Mouse (Mus musculus) monocyte, adult 5-6 weeks (primary cell): Measurements from ENCODE around the gene Cers2. TPM values are rescaled to one million over a fixed set of nuclear protein-coding genes. Genes with fewer than 3 reads are reported as not detected.

Experiments used
- ATAC-seq: fragments of 153-309, 156-312 bp; replicated peaks from 2 replicates; pipeline ENCODE4 v1.8.0; 2017; ENCODE audit warnings: mild to moderate bottlenecking; ENCODE audit not compliant: low TSS enrichment, insufficient number of reproducible peaks, severe bottlenecking, poor library complexity, low FRiP score
- total RNA-seq: library from RNA; stranded (forward); fragments of 200-1000, 200-491, 200-594 nt; gene quantifications from 3 replicates; pipeline ENCODE4 v1.2.3, GENCODE M21; 2017

The Cers2 gene
- 125 to 137 TPM (median 130 TPM) in 3 replicates for total RNA-seq

DNA sequence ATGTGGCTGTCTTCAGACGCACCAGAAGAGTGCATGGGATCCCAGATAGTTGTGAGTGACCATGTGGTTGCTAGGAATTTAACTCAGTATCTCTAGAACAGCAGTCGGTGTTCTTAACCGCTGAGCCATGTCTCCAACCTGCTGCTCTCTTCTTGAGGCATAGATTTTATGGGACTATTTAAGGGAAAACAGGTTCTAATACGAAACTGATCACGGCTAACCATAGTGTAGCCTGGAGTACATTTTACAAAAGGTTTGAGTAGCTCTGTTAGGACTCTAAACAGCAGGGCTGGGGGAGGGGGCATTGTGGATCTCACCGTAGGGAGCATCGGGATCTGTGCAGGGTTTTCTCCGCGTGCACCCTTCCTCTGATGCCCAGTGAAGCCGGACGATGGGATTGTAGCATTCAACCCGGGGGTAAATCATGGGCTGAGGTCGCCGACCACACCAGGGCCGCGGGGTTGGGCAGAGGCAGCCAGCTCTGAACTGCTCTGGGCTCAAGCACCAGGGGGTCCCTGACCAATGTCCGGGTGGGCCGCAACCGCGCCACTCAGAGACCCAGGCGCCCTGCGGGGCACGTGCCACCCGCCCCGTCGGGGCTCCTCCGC is at the start of gene Cers2:
Gene Cers2 (plus strand): TSS at position 306 of the 608 bp plus-strand sequence.
- ATAC-seq: no peak

DNA sequence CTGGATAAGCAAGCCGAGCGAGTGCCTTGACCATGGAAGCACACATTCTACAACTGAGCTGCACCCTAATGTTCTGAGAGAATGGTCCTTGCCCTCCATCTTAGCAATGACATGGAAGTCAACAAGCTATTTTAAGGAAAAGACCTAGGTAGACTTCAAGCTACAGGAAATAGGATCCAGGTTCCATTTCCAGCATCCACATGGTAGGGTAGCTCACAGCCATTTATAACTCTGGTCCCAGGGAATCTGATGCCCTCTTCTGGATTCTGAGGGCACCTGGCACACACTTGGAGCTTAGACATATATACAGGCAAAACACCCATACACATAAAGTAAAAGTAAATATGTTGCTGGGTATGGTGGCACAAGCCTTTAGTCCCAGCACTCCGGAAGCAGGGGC is 48.5 kb upstream of the Cers2 start:
- ATAC-seq: no peak

DNA sequence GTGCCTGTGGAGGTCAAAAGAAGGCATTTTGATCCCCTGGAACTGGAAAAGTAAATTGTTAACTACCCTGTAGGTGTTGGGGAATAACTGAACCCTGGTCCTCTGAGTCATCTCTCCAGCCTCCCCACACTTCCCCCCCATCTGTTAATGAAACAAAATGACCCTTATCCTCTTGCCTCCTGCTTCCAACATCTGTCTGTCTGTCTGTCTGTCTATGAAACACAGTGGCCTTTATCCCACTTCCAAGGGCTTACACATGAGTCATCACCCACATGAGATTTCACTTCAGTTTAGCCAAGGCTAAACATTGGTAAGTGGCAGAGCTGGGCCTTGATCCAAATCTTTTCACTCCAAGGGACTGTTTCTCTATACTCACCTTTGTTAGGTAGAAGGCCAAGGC is 46.7 kb upstream of the Cers2 start:
- ATAC-seq: no peak

DNA sequence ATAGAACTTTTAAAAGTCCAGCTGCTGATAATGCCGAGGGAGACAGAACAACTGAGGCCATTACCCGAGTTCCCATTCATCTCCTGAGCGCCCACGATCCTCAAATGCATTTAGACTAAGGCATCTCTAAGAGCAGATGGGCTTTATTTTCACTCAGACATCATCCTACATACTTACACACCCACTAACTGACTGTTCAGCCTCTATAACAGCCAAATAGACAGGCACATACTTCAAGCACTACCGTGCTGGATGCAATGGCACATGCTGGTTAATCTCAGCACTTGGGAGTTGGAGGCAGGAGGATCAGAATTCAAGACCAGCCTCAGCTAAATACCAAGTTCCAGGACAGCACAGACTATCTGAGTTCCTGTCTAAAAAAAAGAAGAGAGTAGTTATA is 44.8 kb upstream of the Cers2 start:
- no peak for ATAC-seq

DNA sequence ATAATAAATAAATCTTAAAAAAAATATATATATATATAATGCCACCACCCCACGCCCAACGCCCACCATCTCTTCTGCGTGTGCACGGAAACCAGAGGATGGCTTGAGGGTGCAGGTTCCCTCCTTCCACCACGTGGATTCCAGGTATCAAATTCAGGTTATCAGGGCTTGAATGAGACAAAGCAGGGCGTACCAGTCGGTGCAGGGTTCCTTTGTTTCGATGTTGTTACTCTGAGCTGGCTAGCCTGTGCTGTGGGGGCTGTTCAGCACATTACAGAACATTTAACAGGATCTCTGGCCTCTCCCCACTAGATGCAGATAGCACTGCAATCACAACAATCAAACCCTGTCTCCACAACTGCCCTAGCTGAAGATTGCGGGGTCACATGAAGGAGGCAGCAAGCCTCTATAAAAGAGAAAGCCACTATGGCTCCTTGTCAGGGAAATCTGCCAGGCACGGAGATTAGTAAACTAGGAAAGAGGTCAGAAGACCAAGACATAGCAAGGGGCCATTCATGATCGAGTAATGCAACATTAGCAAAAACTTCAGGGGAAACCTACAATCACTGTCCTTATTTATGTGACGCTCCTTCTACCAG is 43.7 kb upstream of the Cers2 start:
- ATAC-seq: no peak

DNA sequence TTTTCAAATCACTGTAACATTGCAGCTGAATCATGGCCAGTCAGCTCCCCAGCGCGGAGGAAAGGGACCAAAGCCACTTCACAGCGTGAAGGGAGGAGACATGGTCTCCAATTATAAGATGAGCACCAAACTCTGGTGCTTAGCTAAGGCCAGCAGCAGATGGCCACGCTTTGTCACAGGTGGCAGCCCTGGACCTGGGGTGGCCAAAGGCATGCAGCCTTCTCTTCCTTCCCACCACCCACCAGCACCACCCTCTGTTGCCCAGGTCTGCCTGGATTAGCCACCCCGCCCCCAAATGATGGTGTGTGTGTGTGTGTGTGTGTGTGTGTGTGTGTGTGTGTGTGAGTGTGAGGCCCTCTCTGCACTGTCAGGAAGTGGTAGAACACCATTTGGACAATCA is 41.1 kb upstream of the Cers2 start:
- ATAC-seq: no peak

DNA sequence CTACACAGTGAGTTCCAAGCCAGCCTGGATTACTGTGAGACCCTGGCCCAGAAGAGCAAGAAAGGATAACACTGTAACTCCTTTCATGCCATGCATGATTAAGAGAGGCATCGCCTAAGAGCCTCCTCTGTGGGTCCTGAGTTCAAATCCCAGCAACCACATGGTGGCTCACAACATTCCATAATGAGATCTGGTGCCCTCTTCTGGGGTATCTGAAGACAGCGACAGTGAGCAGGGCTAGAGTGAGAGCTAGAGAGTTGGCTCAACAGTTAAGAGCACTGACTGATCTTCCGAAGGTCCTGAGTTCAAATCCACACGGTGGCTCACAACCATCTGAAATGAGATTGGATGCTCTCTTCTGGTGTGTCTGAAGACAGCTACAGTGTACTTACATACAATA is 40.1 kb upstream of the Cers2 start:
- ATAC-seq: no peak

DNA sequence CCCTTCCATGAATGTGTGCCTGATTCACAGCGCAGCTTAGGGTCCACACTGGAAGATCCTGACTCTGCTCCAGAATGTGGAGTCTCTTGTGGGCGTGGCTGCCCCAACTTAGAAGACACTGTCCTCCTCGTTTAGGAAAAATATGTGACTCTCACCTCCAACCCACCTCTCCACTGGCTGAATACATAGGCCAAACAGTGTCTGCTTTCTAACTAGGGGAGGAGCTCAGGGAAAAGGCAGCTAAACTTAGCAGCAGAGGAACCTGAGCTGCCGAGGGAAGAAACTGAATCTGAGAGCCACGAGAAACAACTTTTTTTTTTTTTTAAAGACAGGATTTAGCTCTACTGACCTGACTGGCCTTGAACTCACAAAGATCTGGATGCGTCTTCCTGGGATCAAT is 39.4 kb upstream of the Cers2 start:
- no peak for ATAC-seq

DNA sequence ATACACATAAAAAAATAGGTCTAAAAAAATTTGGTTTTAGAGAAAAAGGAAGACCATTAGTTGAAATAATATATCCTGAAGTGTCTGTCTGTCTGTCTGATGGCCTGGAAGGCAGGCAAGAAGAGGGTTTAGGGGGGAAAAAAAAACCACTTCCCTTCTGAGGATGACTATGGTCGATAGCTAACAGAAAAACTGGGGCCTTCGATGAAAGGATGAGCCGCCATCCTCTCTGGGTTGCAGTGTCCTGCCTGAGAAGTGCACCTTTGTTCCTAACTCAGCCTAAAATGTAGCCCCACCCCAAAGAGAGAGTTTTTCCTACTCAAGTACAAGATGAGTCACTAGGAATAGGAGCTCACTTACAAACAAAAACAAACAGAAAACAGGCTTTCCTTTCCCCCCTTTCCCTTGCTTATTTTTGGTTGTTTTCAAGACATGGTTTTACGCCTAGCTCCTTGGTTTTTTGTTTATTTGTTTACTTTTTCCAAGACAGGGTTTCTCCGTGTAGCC is 38.1 kb upstream of the Cers2 start:
- no peak for ATAC-seq

DNA sequence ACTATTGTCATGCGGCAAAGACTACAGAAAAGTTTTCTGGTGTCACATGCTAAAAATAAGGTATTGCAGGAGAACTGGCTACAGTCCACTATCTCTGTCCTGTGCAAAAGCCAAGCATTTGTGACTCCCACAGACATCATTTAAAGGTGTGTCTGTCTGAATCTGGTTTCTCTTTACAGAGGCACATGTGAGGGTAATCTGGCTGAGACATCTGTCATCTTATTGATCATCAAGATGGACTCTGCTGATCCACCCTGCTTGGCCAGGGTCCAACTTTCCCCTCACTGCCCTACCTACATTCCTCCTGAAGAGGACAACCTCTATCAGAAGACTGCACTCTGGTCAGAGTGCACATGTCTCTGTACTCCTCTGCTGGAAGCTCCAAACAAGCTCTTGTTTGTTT is 37.4 kb upstream of the Cers2 start:
- no peak for ATAC-seq

DNA sequence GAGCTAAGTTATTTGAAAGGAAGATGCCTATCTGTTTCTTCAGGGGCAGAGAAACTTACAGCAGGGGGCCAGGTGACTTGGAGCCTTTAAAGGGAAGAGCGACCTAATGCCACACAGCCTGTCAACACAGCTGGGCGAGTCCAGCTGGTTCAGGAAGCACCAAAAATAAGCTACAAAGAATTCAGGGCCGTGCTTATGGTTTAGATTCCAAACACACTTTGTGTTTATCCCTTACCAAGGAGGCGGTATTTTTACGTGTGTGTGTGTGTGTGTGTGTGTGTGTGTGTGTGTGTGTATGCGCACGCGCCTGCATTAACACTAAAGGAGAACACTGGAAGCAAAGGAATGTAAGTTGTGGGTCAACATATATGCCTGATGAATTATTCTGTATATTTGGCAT is 33.8 kb upstream of the Cers2 start:
- no peak for ATAC-seq

DNA sequence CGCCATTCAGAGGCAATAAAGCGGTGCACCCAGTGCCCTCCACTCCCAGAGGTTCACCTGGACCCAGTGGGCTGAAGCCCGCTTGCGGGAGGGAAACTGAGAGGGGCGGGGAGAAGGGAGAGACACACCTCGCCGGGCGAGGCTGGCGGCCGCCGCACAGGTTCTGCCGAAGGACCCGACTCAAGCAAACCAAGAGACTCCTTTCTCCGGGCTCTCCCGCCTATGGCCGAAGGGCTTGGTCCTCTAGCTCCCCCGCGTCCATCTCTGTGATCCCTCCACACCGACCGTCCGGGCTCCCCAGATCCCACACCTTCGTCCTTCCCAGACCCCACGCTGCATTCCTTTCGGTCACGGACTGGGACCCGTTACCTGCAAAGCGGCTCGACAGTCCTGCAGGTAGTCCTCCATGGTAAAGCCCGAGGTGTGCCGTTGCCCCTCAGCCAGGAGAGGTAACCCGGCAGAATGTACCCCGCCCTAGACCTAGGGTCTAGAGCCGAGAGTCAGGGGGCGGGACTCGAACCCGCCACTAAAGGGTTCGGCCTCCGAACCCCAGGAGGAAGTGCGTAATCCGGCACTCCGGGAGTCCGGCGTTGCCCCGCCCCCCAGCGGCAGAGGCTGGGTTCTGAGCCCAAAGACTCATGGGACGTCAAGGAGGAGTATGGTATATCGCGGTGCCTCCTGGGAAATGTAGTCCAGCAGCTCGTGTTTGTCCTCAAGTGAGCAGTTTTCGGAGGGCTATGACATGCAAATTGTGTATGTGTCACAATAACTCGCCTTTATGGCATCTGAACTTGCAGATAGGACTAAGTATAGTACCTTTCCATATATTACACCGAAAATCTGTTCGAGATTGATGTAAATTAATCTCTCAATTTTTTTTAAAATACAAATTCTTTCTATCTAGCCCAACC is 33.1 kb upstream of the Cers2 start, which contains the start of the genes Mindy1 and Prune1:
Gene Mindy1 (plus strand): TSS at position 130 of the 911 bp plus-strand sequence.
Gene Prune1 (minus strand): TSS at position 861 of the 911 bp plus-strand sequence.
- ATAC-seq: peak; percentile 89

DNA sequence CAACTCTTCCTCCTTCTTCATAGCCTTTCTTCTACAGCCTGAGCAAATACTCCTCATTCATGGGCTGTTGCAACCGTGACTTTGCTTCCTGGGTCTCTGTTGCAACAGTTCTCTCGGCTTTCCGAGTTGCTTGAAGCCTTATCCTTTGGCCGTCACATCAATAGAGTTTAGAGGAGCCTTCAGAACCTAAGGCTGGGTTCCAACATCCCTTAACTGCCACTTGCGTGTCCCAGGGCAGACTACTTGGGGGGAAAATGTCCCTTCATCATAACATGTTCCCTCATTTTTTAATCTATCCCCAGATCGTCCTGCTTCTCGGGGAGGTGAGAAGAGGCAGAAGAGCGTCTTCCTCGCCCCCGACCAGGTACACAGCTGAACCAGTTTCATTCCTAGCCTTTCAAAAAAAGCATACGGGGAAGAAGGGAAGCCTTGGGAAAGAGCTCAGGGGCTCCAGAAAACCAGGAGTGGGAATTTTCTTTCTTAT is 32.2 kb upstream of the Cers2 start:
- ATAC-seq: peak; percentile 49

DNA sequence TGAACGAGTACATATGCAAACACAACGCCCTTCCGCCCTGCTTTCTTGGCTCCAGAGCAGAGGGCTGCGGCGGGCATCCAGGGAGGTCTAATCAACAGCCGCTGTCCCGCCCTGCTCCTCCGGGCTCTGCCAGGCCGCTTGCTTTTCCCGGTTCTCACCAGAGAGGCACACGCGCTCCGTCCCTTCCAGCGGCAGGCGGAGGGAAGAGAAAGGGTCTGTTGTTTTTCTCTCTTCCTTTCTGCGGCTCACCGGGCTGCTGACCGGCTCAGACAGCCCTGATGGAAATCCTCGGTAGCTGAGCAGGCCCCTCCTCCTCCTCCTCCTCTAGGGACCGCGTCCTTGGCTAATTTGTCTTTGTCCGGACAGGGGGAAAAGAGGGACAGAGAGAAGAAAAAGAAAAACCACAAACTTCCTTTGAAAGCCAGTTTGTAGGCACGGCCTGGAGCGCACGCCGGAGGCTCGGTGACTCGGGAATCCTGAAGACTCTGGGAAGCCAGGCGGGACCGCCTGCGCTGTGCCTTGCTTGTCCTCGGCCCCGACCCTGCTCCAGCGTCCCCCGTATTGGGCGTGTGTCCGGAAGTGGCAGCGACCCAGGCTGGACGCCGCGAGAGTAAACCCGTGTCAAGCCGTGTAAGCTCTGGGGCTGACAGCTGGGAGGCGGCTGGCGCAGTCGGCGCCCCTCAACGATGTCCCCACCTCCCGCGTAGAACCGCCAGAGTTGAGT is 31.6 kb upstream of the Cers2 start:
- ATAC-seq: peak; percentile 24

DNA sequence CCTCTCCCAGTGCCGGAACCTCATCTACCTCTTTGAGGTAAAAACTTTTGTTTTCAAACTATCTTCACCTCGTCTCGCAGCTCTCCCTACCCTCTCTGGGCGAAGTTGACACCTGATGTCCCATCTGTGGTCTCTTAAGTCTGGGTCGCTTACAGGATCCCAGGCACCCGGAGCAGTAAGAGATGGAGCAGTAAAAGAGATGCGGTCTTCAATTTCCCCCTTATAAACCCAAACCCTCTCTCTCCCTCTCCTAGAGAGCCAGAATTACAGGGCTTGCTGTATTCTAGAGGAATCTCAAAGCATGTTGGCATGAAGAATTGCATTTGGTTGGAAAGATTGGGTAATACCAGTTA is 31.0 kb upstream of the Cers2 start:
- no peak for ATAC-seq

DNA sequence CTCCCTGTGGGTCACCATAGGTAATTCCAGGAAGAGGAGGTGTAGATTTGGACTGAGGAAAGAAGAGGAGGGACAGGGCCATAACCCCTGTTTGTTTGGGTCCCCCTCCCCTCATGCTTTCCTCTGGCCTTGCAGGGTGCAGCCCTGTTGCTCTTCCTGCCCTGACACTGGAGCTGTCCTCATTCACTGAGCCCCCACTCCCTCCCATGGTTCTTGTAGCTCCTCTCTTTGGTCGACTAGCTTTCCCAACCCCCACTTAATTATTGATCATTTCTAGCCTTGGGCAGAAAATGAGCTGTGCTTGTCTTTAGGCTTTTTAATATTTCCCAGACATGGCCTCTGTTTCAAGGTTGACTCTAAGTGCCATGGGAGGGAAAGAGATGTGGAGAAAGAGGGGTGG is 30.5 kb upstream of the Cers2 start:
- ATAC-seq: no peak

DNA sequence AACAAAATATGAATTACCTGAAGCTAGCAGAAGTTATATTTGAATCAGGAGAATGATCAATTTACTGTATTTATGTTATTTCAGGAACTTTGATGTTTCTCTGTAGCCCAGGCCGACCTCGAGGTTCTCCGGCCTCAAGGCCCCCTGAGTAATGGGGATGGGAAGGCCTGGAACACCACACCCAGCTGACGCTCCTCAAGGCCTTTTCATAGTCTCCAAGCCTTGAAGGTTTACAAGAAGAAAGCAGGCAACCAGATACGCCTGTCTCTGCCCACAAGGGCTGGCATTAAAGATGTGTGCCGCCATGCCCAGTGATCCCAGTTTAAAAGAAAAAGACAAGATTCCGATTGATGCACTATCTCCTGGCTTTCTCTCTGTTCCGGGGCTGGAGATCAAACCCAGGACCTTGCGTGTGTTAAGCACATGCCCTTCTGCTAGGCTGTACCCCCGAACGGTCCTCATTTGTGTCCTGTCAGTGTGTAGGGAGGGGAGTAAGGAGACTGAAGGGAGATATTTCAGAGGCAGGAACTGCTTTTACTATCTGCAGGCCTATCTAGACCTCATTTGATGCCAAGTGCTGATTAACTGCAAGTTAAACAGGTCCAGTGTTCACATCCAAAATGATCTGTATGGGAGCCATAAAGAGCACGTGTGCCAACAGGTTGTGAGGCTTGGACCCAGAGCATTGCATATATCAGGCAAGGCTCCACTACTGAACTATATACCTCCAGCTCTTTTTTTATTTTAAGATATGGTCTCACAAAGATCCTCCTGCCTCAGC is 29.9 kb upstream of the Cers2 start:
- no peak for ATAC-seq

DNA sequence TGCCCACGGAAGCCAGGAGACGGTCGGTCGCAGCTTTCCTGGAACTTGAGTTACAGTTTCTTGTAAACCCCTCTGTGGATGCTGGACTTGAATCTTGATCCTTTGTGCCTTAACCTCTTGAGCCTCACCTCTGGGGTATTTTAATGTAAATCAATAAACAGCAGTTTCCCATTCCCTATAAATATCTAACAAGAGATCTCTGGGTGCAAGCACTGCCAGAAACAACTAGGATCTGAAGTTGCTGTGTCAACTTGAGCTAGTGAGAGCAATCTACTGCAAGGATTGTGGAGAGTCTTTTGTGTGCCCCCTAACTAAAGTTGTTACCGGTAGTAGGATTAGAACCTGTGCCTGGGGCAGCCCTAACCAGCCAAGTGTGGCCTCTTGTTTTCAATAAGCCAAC is 29.2 kb upstream of the Cers2 start:
- no peak for ATAC-seq
